Mouse (Mus musculus) midbrain, embryonic 14.5 days (tissue): Measurements from ENCODE around the gene Capn7. TPM values are rescaled to one million over a fixed set of nuclear protein-coding genes. Genes with fewer than 3 reads are reported as not detected.
A peak's percentile ranks its signal among the peaks of the same experiment; 100 is the strongest.

Source experiments
- ATAC-seq: fragments of 200-750 bp; cut with Nextera tagmentation; 2 replicates; pipeline ENCODE4 v1.8.0; 2017; ENCODE audit warnings: moderate number of reproducible peaks, moderate library complexity; ENCODE audit not compliant: low FRiP score, low TSS enrichment
- DNase-seq: peaks from one replicate; pipeline ENCODE4 v3.0.0-alpha.2; 2015
- H3K27ac ChIP-seq: fragments of 300-500 bp; sonication (generic); replicated peaks from 2 replicates; pipeline ENCODE4 v1.5.1; 2014; ENCODE audit warnings: mild to moderate bottlenecking, low read depth, low read length, moderate library complexity
- H3K27me3 ChIP-seq: fragments of 300-500 bp; sonication (generic); 2 replicates; pipeline ENCODE4 v1.6.1; 2014; ENCODE audit warnings: low read length, control low read depth, mixed read lengths; ENCODE audit not compliant: control insufficient read depth, insufficient read depth
- H3K36me3 ChIP-seq: fragments of 300-500 bp; sonication (generic); 2 replicates; pipeline ENCODE4 v1.6.1; 2014; ENCODE audit warnings: low read length, control low read depth; ENCODE audit not compliant: control insufficient read depth, insufficient read depth
- H3K4me1 ChIP-seq: fragments of 300-500 bp; sonication (generic); 2 replicates; pipeline ENCODE4 v1.6.1; 2014; ENCODE audit warnings: mild to moderate bottlenecking, antibody characterized with exemption, low read length, control low read depth; ENCODE audit not compliant: control insufficient read depth, insufficient read depth
- H3K4me2 ChIP-seq: fragments of 300-500 bp; sonication (generic); 2 replicates; pipeline ENCODE4 v1.6.1; 2014; ENCODE audit warnings: mild to moderate bottlenecking, low read length, moderate library complexity
- H3K4me3 ChIP-seq: fragments of 300-500 bp; sonication (generic); replicated peaks from 2 replicates; pipeline ENCODE4 v1.5.1; 2014; ENCODE audit warnings: low read depth, low read length
- H3K9ac ChIP-seq: fragments of 300-500 bp; sonication (generic); replicated peaks from 2 replicates; pipeline ENCODE4 v1.6.1; 2014; ENCODE audit warnings: mild to moderate bottlenecking, low read length, moderate library complexity
- H3K9me3 ChIP-seq: fragments of 300-500 bp; sonication (generic); 2 replicates; pipeline ENCODE4 v1.6.1; 2016; ENCODE audit warnings: low read length, control low read depth, mixed read lengths; ENCODE audit not compliant: control insufficient read depth
- WGBS: fragments of 180-500 bp; shearing (Covaris S2); extraction: QIAGEN DNeasy Blood & Tissue Kit; methylation state at CpG from one replicate; pipeline ENCODE4 v1.1.7; 2014; 5-methylcytosine and 5-hydroxymethylcytosine counted together
- polyA plus RNA-seq: library from polyadenylated mRNA; unstranded; fragments of >200 nt; fragmentation: Nextera tagmentation; extraction: Ambion mirVana; gene quantifications from 2 replicates; pipeline ENCODE4 v1.2.1, GENCODE M21; 2014

Gene Capn7
- polyA plus RNA-seq, 1 experiment from 2014 or later = 89.4 TPM

- Histone ChIP-seq H3K4me2 (peak overlapping the region; percentile 60), H3K9ac (peak overlapping the region; percentile 81), H3K9me3 (no peaks in the 10 kb centered on the region), H3K4me3 (peak overlapping the region; percentile 92), H3K27ac (peak overlapping the region; percentile 92; the same call in 1 of the 2 replicates), H3K27me3 (no peaks in the 10 kb centered on the region), H3K4me1 (peaks cover 17% of the 10 kb centered on the region), H3K36me3 (peaks cover 7% of the 10 kb centered on the region; the same call in 1 of the 2 replicates)
- DNase-seq (no peak), ATAC-seq (no peak)
- WGBS = 48% methylated on average over 7 of the region's 7 CpGs
Observed at GRCm38 (mm10) chr14:31337406-31337805, 968 bp downstream of the Capn7 start.

GRCm38 (mm10) chr14:31337947-31338346 lies 1.5 kb downstream of the Capn7 start:
- Histone ChIP-seq H3K4me2 (peak overlapping the region; percentile 60), H3K27ac (no peak overlapping the region), H3K4me1 (peaks cover 17% of the 10 kb centered on the region), H3K9me3 (no peaks in the 10 kb centered on the region), H3K9ac (0 out of 2 replicates have a peak overlapping the region, but pooled peaks have one; percentile 81), H3K4me3 (peak overlapping the region; percentile 92), H3K27me3 (no peaks in the 10 kb centered on the region), H3K36me3 (peaks cover 9% of the 10 kb centered on the region; the same call in 1 of the 2 replicates)
- DNase-seq (no peak), ATAC-seq (no peak)

- 85% methylated on average over 8 of the region's 8 CpGs for WGBS
- Histone ChIP-seq H3K36me3 (peaks cover 42% of the 10 kb centered on the region), H3K4me1 (peaks cover 4% of the 10 kb centered on the region; the same call in 1 of the 2 replicates), H3K27ac (no peak overlapping the region), H3K27me3 (no peaks in the 10 kb centered on the region), H3K9me3 (no peaks in the 10 kb centered on the region), H3K9ac (no peak overlapping the region), H3K4me2 (no peak overlapping the region), H3K4me3 (no peak overlapping the region)
- no peak for ATAC-seq
- no peak for DNase-seq
Observed at GRCm38 (mm10) chr14:31343241-31343640, 6.8 kb downstream of the Capn7 start.

GRCm38 (mm10) chr14:31345367-31345766 lies 8.9 kb downstream of the Capn7 start:
- WGBS = 92% methylated on average over 1 of the region's 1 CpGs
- Histone ChIP-seq H3K27me3 (no peaks in the 10 kb centered on the region), H3K9ac (no peak overlapping the region), H3K4me3 (no peak overlapping the region), H3K4me1 (no peaks in the 10 kb centered on the region), H3K27ac (no peak overlapping the region), H3K36me3 (peaks cover 53% of the 10 kb centered on the region), H3K9me3 (no peaks in the 10 kb centered on the region), H3K4me2 (no peak overlapping the region)
- ATAC-seq (no peak), DNase-seq (no peak)

- no peaks in the 10 kb centered on the region for H3K4me1 ChIP-seq
- H3K9me3 ChIP-seq = no peaks in the 10 kb centered on the region
- no peak overlapping the region for H3K4me3 ChIP-seq
- ATAC-seq (no peak), DNase-seq (no peak)
- no peak overlapping the region for H3K9ac ChIP-seq
- H3K27me3 ChIP-seq = no peaks in the 10 kb centered on the region
- no peak overlapping the region for H3K4me2 ChIP-seq
- H3K27ac ChIP-seq = no peak overlapping the region
- peaks cover 70% of the 10 kb centered on the region for H3K36me3 ChIP-seq
- 97% methylated on average over 2 of the region's 2 CpGs for WGBS
Observed at GRCm38 (mm10) chr14:31362236-31362635, 25.8 kb downstream of the Capn7 start.

GRCm38 (mm10) chr14:31364589-31364988 lies 28.2 kb downstream of the Capn7 start:
- Histone ChIP-seq H3K4me3 (no peak overlapping the region), H3K36me3 (peaks cover 73% of the 10 kb centered on the region), H3K4me1 (no peaks in the 10 kb centered on the region), H3K9me3 (no peaks in the 10 kb centered on the region), H3K9ac (no peak overlapping the region), H3K27ac (no peak overlapping the region), H3K4me2 (no peak overlapping the region), H3K27me3 (no peaks in the 10 kb centered on the region)
- no peak for DNase-seq
- WGBS = 98% methylated on average over 4 of the region's 4 CpGs
- no peak for ATAC-seq

GRCm38 (mm10) chr14:31365350-31365749 lies 28.9 kb downstream of the Capn7 start:
- Histone ChIP-seq H3K27me3 (no peaks in the 10 kb centered on the region), H3K27ac (no peak overlapping the region), H3K9me3 (no peaks in the 10 kb centered on the region), H3K4me3 (no peak overlapping the region), H3K4me1 (no peaks in the 10 kb centered on the region), H3K9ac (no peak overlapping the region), H3K4me2 (no peak overlapping the region), H3K36me3 (peaks cover 75% of the 10 kb centered on the region)
- DNase-seq (peak; percentile 81), ATAC-seq (no peak)

GRCm38 (mm10) chr14:31367951-31368350 lies 31.5 kb downstream of the Capn7 start:
- 92% methylated on average over 7 of the region's 7 CpGs for WGBS

GRCm38 (mm10) chr14:31369377-31369776 lies 32.9 kb downstream of the Capn7 start:
- H3K27ac ChIP-seq = no peak overlapping the region
- H3K4me2 ChIP-seq = no peak overlapping the region
- no peak for DNase-seq
- no peak overlapping the region for H3K9ac ChIP-seq
- no peaks in the 10 kb centered on the region for H3K27me3 ChIP-seq
- no peak overlapping the region for H3K4me3 ChIP-seq
- ATAC-seq = no peak
- peaks cover 77% of the 10 kb centered on the region for H3K36me3 ChIP-seq
- no peaks in the 10 kb centered on the region for H3K9me3 ChIP-seq
- 95% methylated on average over 3 of the region's 3 CpGs for WGBS
- H3K4me1 ChIP-seq = no peaks in the 10 kb centered on the region

More at GRCm38 (mm10) chr14:31367951-31368350, 31.5 kb downstream of the Capn7 start:
- Histone ChIP-seq H3K4me3 (no peak overlapping the region), H3K27me3 (no peaks in the 10 kb centered on the region), H3K4me1 (no peaks in the 10 kb centered on the region), H3K4me2 (no peak overlapping the region), H3K36me3 (peaks cover 77% of the 10 kb centered on the region), H3K27ac (no peak overlapping the region), H3K9me3 (no peaks in the 10 kb centered on the region), H3K9ac (no peak overlapping the region)
- ATAC-seq = no peak
- DNase-seq = no peak
